Mouse (Mus musculus): ENCODE measurements around the gene Nav1. TPM values are rescaled to one million over a fixed set of nuclear protein-coding genes. Genes with fewer than 3 reads are reported as not detected.
A peak's percentile ranks its signal among the peaks of the same experiment; 100 is the strongest.

The Nav1 gene
- polyA plus RNA-seq, 1 experiment, result 31.7 TPM

DNA sequence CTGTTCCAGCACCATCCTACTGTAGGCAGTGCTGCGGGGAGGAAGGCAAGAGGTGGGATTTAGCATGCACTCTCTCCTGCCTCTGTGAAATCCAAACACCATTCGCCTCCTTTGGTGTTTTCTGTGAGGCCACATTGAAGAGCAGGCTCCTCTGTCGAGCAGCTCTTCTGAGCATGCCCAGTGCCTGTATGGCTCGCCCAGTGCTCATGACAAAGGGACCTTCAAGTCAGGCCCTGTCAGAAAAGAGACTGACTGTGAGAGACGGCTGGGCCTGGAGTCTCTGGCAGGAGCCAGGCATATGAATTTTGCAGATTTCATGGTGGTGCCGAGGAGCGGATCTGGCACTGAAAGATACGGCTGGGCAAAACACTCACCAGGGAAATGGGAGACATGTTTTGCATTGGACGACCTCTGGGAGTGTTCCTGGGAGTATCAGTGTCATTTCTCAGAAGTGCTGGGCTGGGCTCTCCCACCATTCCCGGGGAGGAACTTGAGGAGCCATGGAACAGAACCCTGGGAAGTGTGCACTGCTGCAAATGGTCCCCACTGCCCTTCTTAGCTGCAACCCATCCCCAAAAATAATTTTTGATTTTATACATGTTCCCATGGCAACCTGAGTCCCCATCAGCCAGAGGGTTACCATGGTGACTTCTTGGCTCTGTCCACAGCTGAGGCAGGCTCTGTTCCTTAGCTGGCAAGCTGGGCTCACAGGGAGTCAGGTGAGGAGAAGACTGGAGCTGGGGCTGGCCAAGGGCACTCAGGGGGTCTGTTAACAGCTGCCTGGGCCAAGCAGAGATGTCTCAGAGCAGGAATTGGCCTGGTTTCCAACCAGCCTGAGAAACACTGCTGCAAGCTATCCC lies 42.2 kb downstream of the Nav1 start:
- Histone ChIP-seq H3K4me1 (ENCODE audit: control insufficient read depth, insufficient read depth, low read length) (peaks cover 4% of the 10 kb centered on the region), H3K9me3 (replicated peaks; ENCODE audit: control insufficient read depth, insufficient read depth, low read length, poor library complexity, severe bottlenecking) (no peaks in the 10 kb centered on the region), H3K4me3 (ENCODE audit: low read depth, low read length) (no peak overlapping the region), H3K36me3 (ENCODE audit: control insufficient read depth, insufficient read depth, low read length, poor library complexity, severe bottlenecking) (no peaks in the 10 kb centered on the region), H3K9ac (ENCODE audit: low read depth, poor library complexity, severe bottlenecking) (no peak overlapping the region), H3K27me3 (ENCODE audit: control insufficient read depth, insufficient read depth, low read length, poor library complexity, severe bottlenecking) (no peaks in the 10 kb centered on the region), H3K27ac (ENCODE audit: insufficient read depth, low read length) (peak overlapping the region; percentile 39)
- TF ChIP-seq POLR2A (IDR thresholded peaks at IDR 0.05; ENCODE audit: insufficient read depth, low read length) (no peak), CTCF (IDR thresholded peaks at IDR 0.05; ENCODE audit: low read depth, low read length) (no peak), EP300 (IDR thresholded peaks at IDR 0.05; ENCODE audit: insufficient read depth, low read depth, low read length) (no peak)

DNA sequence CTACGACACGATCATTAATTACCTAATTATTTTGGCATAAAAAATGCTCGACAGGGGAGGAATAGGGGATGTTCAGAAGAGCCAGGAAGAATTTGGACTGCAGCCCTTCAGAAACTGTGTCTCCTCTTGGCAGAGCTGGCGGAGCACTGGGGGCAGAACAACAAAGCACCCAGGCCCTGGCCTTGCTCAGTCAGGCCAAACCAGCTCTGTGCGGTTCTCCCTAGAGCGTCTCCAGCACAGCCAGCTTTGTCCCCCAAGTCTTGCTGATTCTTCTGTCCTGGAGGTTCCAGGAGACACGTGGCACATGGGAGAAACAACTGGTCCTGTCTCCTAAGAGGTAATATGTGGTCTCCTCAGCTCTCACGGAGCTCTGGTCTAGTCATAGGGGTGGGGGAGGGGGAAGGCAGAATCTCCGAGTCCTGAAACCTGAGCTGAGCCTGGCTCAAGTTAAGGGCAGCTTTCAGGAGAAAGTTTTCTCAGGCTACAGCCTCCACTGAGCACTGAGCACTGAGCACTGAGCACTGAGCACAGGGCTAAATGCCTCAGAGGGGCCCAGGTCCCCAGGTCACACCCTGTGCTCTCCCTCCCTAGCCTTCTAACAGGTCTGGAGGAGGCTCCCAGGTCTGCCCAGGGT lies 43.2 kb downstream of the Nav1 start:
- Histone ChIP-seq H3K4me3 (ENCODE audit: low read depth, low read length) (no peak overlapping the region), H3K9ac (ENCODE audit: low read depth, poor library complexity, severe bottlenecking) (0 out of 2 replicates have a peak overlapping the region, but pooled peaks have one; percentile 6), H3K27me3 (ENCODE audit: control insufficient read depth, insufficient read depth, low read length, poor library complexity, severe bottlenecking) (no peaks in the 10 kb centered on the region), H3K36me3 (ENCODE audit: control insufficient read depth, insufficient read depth, low read length, poor library complexity, severe bottlenecking) (no peaks in the 10 kb centered on the region), H3K4me1 (ENCODE audit: control insufficient read depth, insufficient read depth, low read length) (peaks cover 4% of the 10 kb centered on the region), H3K9me3 (replicated peaks; ENCODE audit: control insufficient read depth, insufficient read depth, low read length, poor library complexity, severe bottlenecking) (no peaks in the 10 kb centered on the region), H3K27ac (ENCODE audit: insufficient read depth, low read length) (peak overlapping the region; percentile 41; the same call in 1 of the 2 replicates)
- peak; percentile 64; the same call in 1 of the 2 replicates for TF ChIP-seq EP300 (IDR thresholded peaks at IDR 0.05; ENCODE audit: insufficient read depth, low read depth, low read length)
- TF ChIP-seq POLR2A (IDR thresholded peaks at IDR 0.05; ENCODE audit: insufficient read depth, low read length), result no peak

DNA sequence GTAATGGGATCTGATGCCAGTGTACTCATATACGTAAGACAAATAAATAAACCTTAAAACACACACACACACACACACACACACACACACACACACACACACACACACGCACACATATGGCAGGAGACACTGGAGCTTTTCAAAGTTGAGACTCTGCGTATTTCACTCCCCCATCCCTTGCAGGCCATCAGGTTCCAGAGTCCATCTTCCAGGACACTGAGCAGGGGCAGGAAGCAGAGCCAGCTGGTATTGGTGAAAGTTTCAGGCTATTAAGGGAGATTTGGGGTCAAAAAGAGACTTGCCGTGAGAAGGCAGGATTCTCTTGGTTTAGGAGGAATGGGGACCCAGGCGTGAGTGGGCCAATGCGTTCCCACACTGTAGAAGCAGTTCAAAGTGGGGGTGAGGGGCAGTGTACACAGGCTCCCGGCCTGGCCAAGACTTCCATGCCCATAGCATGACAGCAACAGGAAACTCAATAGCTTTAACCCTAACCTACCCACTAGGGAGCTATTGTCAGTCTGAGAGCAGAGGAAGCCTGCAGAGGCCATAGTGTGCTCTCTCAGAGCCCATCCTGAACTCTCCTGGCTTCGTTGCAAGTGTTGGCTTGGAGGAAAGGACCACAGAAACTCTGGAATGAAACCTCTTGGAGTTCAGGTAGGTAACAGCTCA lies 44.0 kb downstream of the Nav1 start:
- no peak overlapping the region for H3K9ac ChIP-seq (ENCODE audit: low read depth, poor library complexity, severe bottlenecking)
- H3K27ac ChIP-seq (ENCODE audit: insufficient read depth, low read length), result no peak overlapping the region
- no peaks in the 10 kb centered on the region for H3K27me3 ChIP-seq (ENCODE audit: control insufficient read depth, insufficient read depth, low read length, poor library complexity, severe bottlenecking)
- TF ChIP-seq EP300 (IDR thresholded peaks at IDR 0.05; ENCODE audit: insufficient read depth, low read depth, low read length) (no peak), POLR2A (IDR thresholded peaks at IDR 0.05; ENCODE audit: insufficient read depth, low read length) (no peak), CTCF (IDR thresholded peaks at IDR 0.05; ENCODE audit: low read depth, low read length) (no peak)
- no peak overlapping the region for H3K4me3 ChIP-seq (ENCODE audit: low read depth, low read length)
- no peaks in the 10 kb centered on the region for H3K36me3 ChIP-seq (ENCODE audit: control insufficient read depth, insufficient read depth, low read length, poor library complexity, severe bottlenecking)
- peaks cover 4% of the 10 kb centered on the region for H3K4me1 ChIP-seq (ENCODE audit: control insufficient read depth, insufficient read depth, low read length)
- H3K9me3 ChIP-seq (replicated peaks; ENCODE audit: control insufficient read depth, insufficient read depth, low read length, poor library complexity, severe bottlenecking), result no peaks in the 10 kb centered on the region

DNA sequence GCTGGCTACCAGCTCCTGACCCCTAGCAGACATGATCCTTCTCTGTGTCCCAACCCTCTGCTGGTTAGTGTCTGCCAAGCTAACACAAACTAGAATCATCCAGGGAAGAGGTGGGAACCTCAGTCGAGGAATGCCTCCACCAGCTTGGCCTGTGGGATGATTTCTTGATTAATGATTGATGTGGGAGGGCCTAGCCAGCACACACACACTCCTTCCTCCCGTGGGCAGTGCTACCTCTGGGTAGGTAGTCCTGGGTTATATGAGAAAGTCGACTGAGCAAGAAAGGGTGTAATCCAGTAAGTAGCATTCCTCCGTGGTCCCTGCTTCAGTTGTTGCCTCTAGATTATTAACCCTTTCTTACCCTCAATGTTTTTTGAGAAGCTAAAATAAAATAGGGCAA lies 45.0 kb downstream of the Nav1 start:
- Histone ChIP-seq H3K4me3 (ENCODE audit: low read depth, low read length) (no peak overlapping the region), H3K9ac (ENCODE audit: low read depth, poor library complexity, severe bottlenecking) (no peak overlapping the region), H3K36me3 (ENCODE audit: control insufficient read depth, insufficient read depth, low read length, poor library complexity, severe bottlenecking) (no peaks in the 10 kb centered on the region), H3K27ac (ENCODE audit: insufficient read depth, low read length) (no peak overlapping the region), H3K4me1 (ENCODE audit: control insufficient read depth, insufficient read depth, low read length) (peaks cover 4% of the 10 kb centered on the region), H3K9me3 (replicated peaks; ENCODE audit: control insufficient read depth, insufficient read depth, low read length, poor library complexity, severe bottlenecking) (no peaks in the 10 kb centered on the region), H3K27me3 (ENCODE audit: control insufficient read depth, insufficient read depth, low read length, poor library complexity, severe bottlenecking) (no peaks in the 10 kb centered on the region)
- TF ChIP-seq POLR2A (IDR thresholded peaks at IDR 0.05; ENCODE audit: insufficient read depth, low read length) (no peak), EP300 (IDR thresholded peaks at IDR 0.05; ENCODE audit: insufficient read depth, low read depth, low read length) (no peak), CTCF (IDR thresholded peaks at IDR 0.05; ENCODE audit: low read depth, low read length) (no peak)

DNA sequence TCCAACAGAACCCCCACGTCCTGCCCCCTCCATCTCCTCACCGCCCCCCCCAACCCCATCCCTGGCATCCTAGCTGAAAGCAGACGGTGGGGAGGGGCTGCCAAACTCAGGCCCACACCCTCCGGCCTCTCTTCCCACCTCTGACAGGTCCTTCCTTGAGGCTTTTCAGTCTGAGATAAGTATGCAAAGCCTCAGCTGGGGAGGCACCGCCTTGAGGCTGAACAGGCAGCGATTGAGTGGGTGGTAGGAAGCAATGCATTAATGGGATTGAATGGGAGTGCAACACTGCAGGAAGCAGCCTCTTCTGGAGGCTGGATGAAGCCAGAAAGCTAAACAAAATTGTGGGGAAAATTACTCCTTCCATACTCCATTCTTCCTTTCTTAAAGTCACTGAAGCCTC lies 45.8 kb downstream of the Nav1 start:
- Histone ChIP-seq H3K27me3 (ENCODE audit: control insufficient read depth, insufficient read depth, low read length, poor library complexity, severe bottlenecking) (no peaks in the 10 kb centered on the region), H3K4me3 (ENCODE audit: low read depth, low read length) (no peak overlapping the region), H3K36me3 (ENCODE audit: control insufficient read depth, insufficient read depth, low read length, poor library complexity, severe bottlenecking) (no peaks in the 10 kb centered on the region), H3K9ac (ENCODE audit: low read depth, poor library complexity, severe bottlenecking) (no peak overlapping the region), H3K4me1 (ENCODE audit: control insufficient read depth, insufficient read depth, low read length) (peaks cover 4% of the 10 kb centered on the region), H3K27ac (ENCODE audit: insufficient read depth, low read length) (no peak overlapping the region), H3K9me3 (replicated peaks; ENCODE audit: control insufficient read depth, insufficient read depth, low read length, poor library complexity, severe bottlenecking) (no peaks in the 10 kb centered on the region)
- TF ChIP-seq EP300 (IDR thresholded peaks at IDR 0.05; ENCODE audit: insufficient read depth, low read depth, low read length) (peak; percentile 64), CTCF (IDR thresholded peaks at IDR 0.05; ENCODE audit: low read depth, low read length) (no peak), POLR2A (IDR thresholded peaks at IDR 0.05; ENCODE audit: insufficient read depth, low read length) (no peak)
